Mouse (Mus musculus): ENCODE measurements around the gene Fcf1. TPM values are rescaled to one million over a fixed set of nuclear protein-coding genes. Genes with fewer than 3 reads are reported as not detected.

The Fcf1 gene
- 10 to 100 TPM; 89.7 to 90.9 TPM for total RNA-seq (2023)

GRCm38 (mm10) chr12:84970428-84971096 lies at the start of gene Fcf1, which contains the start of gene Arel1:
Fcf1 (plus strand) TSS chr12:84970897.
Arel1 (minus strand) TSS chr12:84970900.

GRCm38 (mm10) chr12:84996083-84996496 lies 25.4 kb downstream of the Fcf1 start, which contains the start of gene Ylpm1:
Ylpm1 (plus strand) TSS chr12:84996321.

Other genes with a start within 250 kb of the Fcf1 start
- 10 to 100 TPM; 47.3 to 49.4 TPM for gene Npc2, start 197.7 kb upstream of the Fcf1 start, total RNA-seq (2023)
- gene Isca2, start 197.6 kb upstream of the Fcf1 start, total RNA-seq (2023): 10 to 100 TPM; 56.2 to 59.4 TPM
- not detected for gene Ltbp2, start 94.4 kb upstream of the Fcf1 start, total RNA-seq (2023)
- 10 to 100 TPM; 51.1 to 51.7 TPM for gene Arel1, start within 50 bp of the Fcf1 start, total RNA-seq (2023)
- gene Ylpm1, start 25.4 kb downstream of the Fcf1 start, total RNA-seq (2023): 100 to 1,000 TPM in 1 of 2 experiments, 10 to 100 TPM in 1; 93.4 to 107 TPM
- gene Prox2, start 139.9 kb downstream of the Fcf1 start, total RNA-seq (2023): 1 to 10 TPM; 4.7 to 5.9 TPM
- 100 to 1,000 TPM; 219 to 231 TPM for gene Dlst, start 139.9 kb downstream of the Fcf1 start, total RNA-seq (2023)
- 1 to 10 TPM; 1.1 to 2.0 TPM for gene Rps6kl1, start 180.4 kb downstream of the Fcf1 start, total RNA-seq (2023)
- not detected for gene Pgf, start 206.9 kb downstream of the Fcf1 start, total RNA-seq (2023)
- 100 to 1,000 TPM in 1 of 2 experiments, 10 to 100 TPM in 1; 86.4 to 103 TPM for gene Eif2b2, start 248.6 kb downstream of the Fcf1 start, total RNA-seq (2023)

All from B cell, adult 67 days (primary cell).